Mouse (Mus musculus): ENCODE measurements around the gene Arhgap31. TPM values are rescaled to one million over a fixed set of nuclear protein-coding genes. Genes with fewer than 3 reads are reported as not detected.

The Arhgap31 gene
- polyA plus RNA-seq, 1 experiment from 2014 or later: 6.6 TPM

- H3K27me3 ChIP-seq: no peaks in the 10 kb centered on the region
- H3K4me1 ChIP-seq (replicated peaks): 0 out of 2 replicates have a peak, but pooled peaks cover 9% of the 10 kb centered on the region
- 55% methylated on average over 10 of the region's 10 CpGs for WGBS
- ATAC-seq (ENCODE audit: low FRiP score): no peak
- no peaks in the 10 kb centered on the region for H3K9me3 ChIP-seq
- 0 out of 2 replicates have a peak overlapping the region, but pooled peaks have one; percentile 24 for H3K9ac ChIP-seq
- no peak overlapping the region for H3K4me3 ChIP-seq
- no peaks in the 10 kb centered on the region for H3K36me3 ChIP-seq
- peak overlapping the region; percentile 40 for H3K27ac ChIP-seq
- no peak overlapping the region for H3K4me2 ChIP-seq
Observed at GRCm38 (mm10) chr16:38653390-38653871, 59.6 kb downstream of the Arhgap31 start.

GRCm38 (mm10) chr16:38652653-38653052 lies 60.4 kb downstream of the Arhgap31 start:
- no peak overlapping the region for H3K27ac ChIP-seq
- WGBS: 85% methylated on average over 5 of the region's 5 CpGs
- no peak overlapping the region for H3K4me3 ChIP-seq
- no peaks in the 10 kb centered on the region for H3K27me3 ChIP-seq
- ATAC-seq (ENCODE audit: low FRiP score): no peak
- H3K4me2 ChIP-seq: no peak overlapping the region
- no peaks in the 10 kb centered on the region for H3K36me3 ChIP-seq
- 0 out of 2 replicates have a peak, but pooled peaks cover 9% of the 10 kb centered on the region for H3K4me1 ChIP-seq (replicated peaks)
- no peak overlapping the region for H3K9ac ChIP-seq
- no peaks in the 10 kb centered on the region for H3K9me3 ChIP-seq

GRCm38 (mm10) chr16:38651721-38652231 lies 61.3 kb downstream of the Arhgap31 start:
- Histone ChIP-seq H3K4me2 (no peak overlapping the region), H3K9me3 (no peaks in the 10 kb centered on the region), H3K27ac (no peak overlapping the region), H3K9ac (no peak overlapping the region), H3K27me3 (no peaks in the 10 kb centered on the region), H3K36me3 (no peaks in the 10 kb centered on the region), H3K4me1 (replicated peaks) (0 out of 2 replicates have a peak, but pooled peaks cover 9% of the 10 kb centered on the region), H3K4me3 (no peak overlapping the region)
- WGBS: 85% methylated on average over 10 of the region's 10 CpGs
- ATAC-seq (ENCODE audit: low FRiP score): no peak

- H3K4me1 ChIP-seq (replicated peaks): 0 out of 2 replicates have a peak, but pooled peaks cover 9% of the 10 kb centered on the region
- H3K36me3 ChIP-seq: no peaks in the 10 kb centered on the region
- no peak overlapping the region for H3K9ac ChIP-seq
- no peak overlapping the region for H3K4me2 ChIP-seq
- 91% methylated on average over 12 of the region's 12 CpGs for WGBS
- no peak overlapping the region for H3K4me3 ChIP-seq
- H3K27me3 ChIP-seq: no peaks in the 10 kb centered on the region
- no peak for ATAC-seq (ENCODE audit: low FRiP score)
- H3K27ac ChIP-seq: no peak overlapping the region
- H3K9me3 ChIP-seq: no peaks in the 10 kb centered on the region
Observed at GRCm38 (mm10) chr16:38651306-38651705, 61.8 kb downstream of the Arhgap31 start.

- whole genome bisulfite sequencing: 76% methylated on average over 11 of the region's 11 CpGs
- Histone ChIP-seq H3K9ac (no peak overlapping the region), H3K9me3 (no peaks in the 10 kb centered on the region), H3K4me1 (replicated peaks) (0 out of 2 replicates have a peak, but pooled peaks cover 9% of the 10 kb centered on the region), H3K36me3 (no peaks in the 10 kb centered on the region), H3K4me3 (no peak overlapping the region), H3K27me3 (no peaks in the 10 kb centered on the region), H3K4me2 (no peak overlapping the region), H3K27ac (no peak overlapping the region)
- no peak for ATAC-seq (ENCODE audit: low FRiP score)
Observed at GRCm38 (mm10) chr16:38649431-38649827, 63.6 kb downstream of the Arhgap31 start.

GRCm38 (mm10) chr16:38648783-38649430 lies 64.2 kb downstream of the Arhgap31 start:
- Histone ChIP-seq H3K27me3 (no peaks in the 10 kb centered on the region), H3K9ac (no peak overlapping the region), H3K27ac (no peak overlapping the region), H3K36me3 (no peaks in the 10 kb centered on the region), H3K9me3 (no peaks in the 10 kb centered on the region), H3K4me1 (replicated peaks) (0 out of 2 replicates have a peak, but pooled peaks cover 9% of the 10 kb centered on the region), H3K4me3 (no peak overlapping the region), H3K4me2 (no peak overlapping the region)
- WGBS: 87% methylated on average over 9 of the region's 9 CpGs
- ATAC-seq (ENCODE audit: low FRiP score): no peak

- H3K4me3 ChIP-seq: no peak overlapping the region
- H3K9me3 ChIP-seq: no peaks in the 10 kb centered on the region
- 0 out of 2 replicates have a peak, but pooled peaks cover 2% of the 10 kb centered on the region for H3K4me1 ChIP-seq (replicated peaks)
- ATAC-seq (ENCODE audit: low FRiP score): no peak
- no peak overlapping the region for H3K9ac ChIP-seq
- no peak overlapping the region for H3K27ac ChIP-seq
- H3K36me3 ChIP-seq: no peaks in the 10 kb centered on the region
- WGBS: 89% methylated on average over 5 of the region's 5 CpGs
- H3K4me2 ChIP-seq: no peak overlapping the region
- no peaks in the 10 kb centered on the region for H3K27me3 ChIP-seq
Observed at GRCm38 (mm10) chr16:38648155-38648554, 64.9 kb downstream of the Arhgap31 start.

GRCm38 (mm10) chr16:38644455-38644854 lies 68.6 kb downstream of the Arhgap31 start:
- Histone ChIP-seq H3K9ac (no peak overlapping the region), H3K36me3 (no peaks in the 10 kb centered on the region), H3K27me3 (no peaks in the 10 kb centered on the region), H3K9me3 (no peaks in the 10 kb centered on the region), H3K27ac (no peak overlapping the region), H3K4me1 (replicated peaks) (no peaks in the 10 kb centered on the region), H3K4me3 (no peak overlapping the region), H3K4me2 (no peak overlapping the region)
- no peak for ATAC-seq (ENCODE audit: low FRiP score)
- WGBS: 76% methylated on average over 2 of the region's 2 CpGs

- Histone ChIP-seq H3K9me3 (no peaks in the 10 kb centered on the region), H3K27ac (no peak overlapping the region), H3K36me3 (no peaks in the 10 kb centered on the region), H3K4me1 (replicated peaks) (no peaks in the 10 kb centered on the region), H3K4me3 (no peak overlapping the region), H3K27me3 (no peaks in the 10 kb centered on the region), H3K4me2 (no peak overlapping the region), H3K9ac (no peak overlapping the region)
- 78% methylated on average over 10 of the region's 10 CpGs for WGBS
- ATAC-seq (ENCODE audit: low FRiP score): no peak
Observed at GRCm38 (mm10) chr16:38637085-38637484, 76.0 kb downstream of the Arhgap31 start.

GRCm38 (mm10) chr16:38636682-38637081 lies 76.4 kb downstream of the Arhgap31 start:
- H3K27me3 ChIP-seq: no peaks in the 10 kb centered on the region
- ATAC-seq (ENCODE audit: low FRiP score): no peak
- 64% methylated on average over 9 of the region's 9 CpGs for WGBS

GRCm38 (mm10) chr16:38635833-38636390 lies 77.2 kb downstream of the Arhgap31 start:
- H3K9ac ChIP-seq: no peak overlapping the region
- WGBS: 83% methylated on average over 8 of the region's 8 CpGs
- ATAC-seq (ENCODE audit: low FRiP score): no peak
- no peaks in the 10 kb centered on the region for H3K27me3 ChIP-seq
- no peaks in the 10 kb centered on the region for H3K9me3 ChIP-seq
- H3K4me2 ChIP-seq: no peak overlapping the region
- no peaks in the 10 kb centered on the region for H3K36me3 ChIP-seq
- no peak overlapping the region for H3K4me3 ChIP-seq
- no peak overlapping the region for H3K27ac ChIP-seq
- no peaks in the 10 kb centered on the region for H3K4me1 ChIP-seq (replicated peaks)

More at GRCm38 (mm10) chr16:38636682-38637081, 76.4 kb downstream of the Arhgap31 start:
- Histone ChIP-seq H3K9me3 (no peaks in the 10 kb centered on the region), H3K36me3 (no peaks in the 10 kb centered on the region), H3K4me1 (replicated peaks) (no peaks in the 10 kb centered on the region), H3K4me2 (no peak overlapping the region), H3K4me3 (no peak overlapping the region), H3K27ac (no peak overlapping the region), H3K9ac (no peak overlapping the region)

- Histone ChIP-seq H3K4me2 (no peak overlapping the region), H3K36me3 (no peaks in the 10 kb centered on the region), H3K27ac (no peak overlapping the region), H3K4me3 (no peak overlapping the region), H3K4me1 (replicated peaks) (no peaks in the 10 kb centered on the region), H3K9me3 (no peaks in the 10 kb centered on the region), H3K9ac (no peak overlapping the region), H3K27me3 (no peaks in the 10 kb centered on the region)
- WGBS: 65% methylated on average over 6 of the region's 6 CpGs
- no peak for ATAC-seq (ENCODE audit: low FRiP score)
Observed at GRCm38 (mm10) chr16:38632147-38632546, 80.9 kb downstream of the Arhgap31 start.

All from hindbrain, embryonic 13.5 days (tissue).